8 mouse cellular contexts compared by ENCODE assay signal in genomic region chr4:98722454-98722853, GRCm38 (mm10). TPM values are rescaled to one million over a fixed set of nuclear protein-coding genes. Genes with fewer than 3 reads are reported as not detected.
DNase-seq lines count a peak whose midpoint lies in the region; ATAC-seq lines count a peak whose summit lies in the region.

No protein-coding gene starts in this region.

- no peak overlapping the region for H3K27ac ChIP-seq in midbrain, embryonic 10.5 days (replicated peaks)
- H3K27ac ChIP-seq in midbrain, embryonic 15.5 days = no peak overlapping the region
- no peak overlapping the region for H3K27ac ChIP-seq in forebrain, embryonic 13.5 days
- no peak overlapping the region for H3K27ac ChIP-seq in limb, embryonic 10.5 days
- no peak overlapping the region for H3K27ac ChIP-seq in neural tube, embryonic 11.5 days (ENCODE audit: low read depth, low read length)

- H3K4me3 ChIP-seq in midbrain, embryonic 10.5 days = no peak overlapping the region
- no peak overlapping the region for H3K4me3 ChIP-seq in midbrain, embryonic 15.5 days
- H3K4me3 ChIP-seq in forebrain, embryonic 13.5 days = no peak overlapping the region
- H3K4me3 ChIP-seq in limb, embryonic 10.5 days = no peak overlapping the region
- no peak overlapping the region for H3K4me3 ChIP-seq in neural tube, embryonic 11.5 days (ENCODE audit: low read depth, low read length)

- H3K36me3 ChIP-seq in midbrain, embryonic 10.5 days = no peaks in the 10 kb centered on the region
- H3K36me3 ChIP-seq in midbrain, embryonic 15.5 days (replicated peaks) = no peaks in the 10 kb centered on the region
- H3K36me3 ChIP-seq in forebrain, embryonic 13.5 days (ENCODE audit: poor library complexity, severe bottlenecking) = no peaks in the 10 kb centered on the region
- no peaks in the 10 kb centered on the region for H3K36me3 ChIP-seq in limb, embryonic 10.5 days
- H3K36me3 ChIP-seq in neural tube, embryonic 11.5 days (ENCODE audit: control insufficient read depth, insufficient read depth, low read length) = no peaks in the 10 kb centered on the region

- H3K4me1 ChIP-seq in midbrain, embryonic 10.5 days = peaks cover 11% of the 10 kb centered on the region
- peaks cover 11% of the 10 kb centered on the region for H3K4me1 ChIP-seq in midbrain, embryonic 15.5 days
- H3K4me1 ChIP-seq in forebrain, embryonic 13.5 days = peaks cover 20% of the 10 kb centered on the region
- H3K4me1 ChIP-seq in limb, embryonic 10.5 days = peaks cover 13% of the 10 kb centered on the region
- no peaks in the 10 kb centered on the region for H3K4me1 ChIP-seq in neural tube, embryonic 11.5 days (ENCODE audit: control insufficient read depth, insufficient read depth, low read length)

- 12% methylated on average over 8 of the region's 8 CpGs for WGBS in midbrain, embryonic 10.5 days
- WGBS in midbrain, embryonic 15.5 days = 16% methylated on average over 8 of the region's 8 CpGs
- WGBS in forebrain, embryonic 13.5 days = 11% methylated on average over 8 of the region's 8 CpGs
- WGBS in limb, embryonic 10.5 days = 13% methylated on average over 8 of the region's 8 CpGs
- WGBS in neural tube, embryonic 11.5 days = 10% methylated on average over 8 of the region's 8 CpGs

- H3K4me2 ChIP-seq in midbrain, embryonic 15.5 days = no peak overlapping the region
- H3K4me2 ChIP-seq in forebrain, embryonic 13.5 days = no peak overlapping the region
- H3K4me2 ChIP-seq in neural tube, embryonic 11.5 days (ENCODE audit: low read depth) = no peak overlapping the region

- H3K27me3 ChIP-seq in midbrain, embryonic 10.5 days (ENCODE audit: low read depth, poor library complexity, severe bottlenecking) = peaks cover 25% of the 10 kb centered on the region
- H3K27me3 ChIP-seq in midbrain, embryonic 15.5 days (replicated peaks) = peaks cover 20% of the 10 kb centered on the region
- peaks cover 17% of the 10 kb centered on the region for H3K27me3 ChIP-seq in forebrain, embryonic 13.5 days
- H3K27me3 ChIP-seq in limb, embryonic 10.5 days (ENCODE audit: low read depth, poor library complexity, severe bottlenecking) = peaks cover 17% of the 10 kb centered on the region
- peaks cover 15% of the 10 kb centered on the region for H3K27me3 ChIP-seq in neural tube, embryonic 11.5 days (ENCODE audit: control insufficient read depth, insufficient read depth, low read length)

- no peak overlapping the region for H3K9ac ChIP-seq in midbrain, embryonic 15.5 days
- H3K9ac ChIP-seq in forebrain, embryonic 13.5 days = no peak overlapping the region
- no peak overlapping the region for H3K9ac ChIP-seq in neural tube, embryonic 11.5 days (ENCODE audit: low read length)

- ATAC-seq in midbrain, embryonic 15.5 days (replicated peaks) = no peak
- ATAC-seq in forebrain, embryonic 13.5 days = peak; percentile 34; the same call in 1 of the 2 replicates
- no peak for ATAC-seq in neural tube, embryonic 11.5 days (ENCODE audit: insufficient read depth, low FRiP score, low TSS enrichment)

- H3K9me3 ChIP-seq in midbrain, embryonic 10.5 days (replicated peaks) = no peaks in the 10 kb centered on the region
- H3K9me3 ChIP-seq in midbrain, embryonic 15.5 days = no peaks in the 10 kb centered on the region
- H3K9me3 ChIP-seq in forebrain, embryonic 13.5 days (replicated peaks) = no peaks in the 10 kb centered on the region
- H3K9me3 ChIP-seq in limb, embryonic 10.5 days (replicated peaks) = no peaks in the 10 kb centered on the region
- no peaks in the 10 kb centered on the region for H3K9me3 ChIP-seq in neural tube, embryonic 11.5 days (ENCODE audit: control insufficient read depth, low read length)

- DNase-seq in midbrain, embryonic 10.5 days (ENCODE audit: low spot score) = peak; percentile 72
- DNase-seq in c-Kit-positive CD71-positive TER-119-positive erythroid progenitor cells, embryonic 14.5 days (ENCODE audit: low spot score) = peak; percentile 40
- peak; percentile 69 for DNase-seq in kidney, adult 18-20 months
- DNase-seq in limb, embryonic 10.5 days (ENCODE audit: low spot score) = peak; percentile 84
- peak; percentile 84 for DNase-seq in neural tube, embryonic 11.5 days (ENCODE audit: low spot score)
- DNase-seq in testis, postnatal 14 days (ENCODE audit: low spot score) = peak; percentile 67

RNA-seq across cellular contexts. Expression of gene L1td1, which starts 4.1 kb away (rescaled TPM):
- polyA plus RNA-seq in midbrain, embryonic 10.5 days (2016; fragmentation: Nextera tagmentation; extraction: Ambion mirVana) = 0.10 and 0.11 TPM in 2 replicates
- 0.05 TPM in 1 of 2 replicates, not detected in the other for polyA plus RNA-seq in midbrain, embryonic 15.5 days (2015; fragmentation: Nextera tagmentation; extraction: Ambion mirVana)
- not detected in 2 replicates for polyA plus RNA-seq in forebrain, embryonic 13.5 days (2015; fragmentation: Nextera tagmentation; extraction: Ambion mirVana)
- 0.61 TPM in 1 of 2 replicates, not detected in the other for polyA plus RNA-seq in limb, embryonic 10.5 days (2016; fragmentation: Nextera tagmentation; extraction: Ambion mirVana)
- polyA plus RNA-seq in neural tube, embryonic 11.5 days (2014; fragmentation: Nextera tagmentation; extraction: Ambion mirVana) = 0.20 TPM in 1 of 2 replicates, not detected in the other
